Mouse (Mus musculus) kidney, postnatal 25 days (tissue): Measurements from ENCODE around the gene Bgn.

ENCODE experiments used
- DNase-seq, 2 experiments: peaks; one replicate each; pipeline ENCODE4 v3.0.0; 2021; ENCODE audit warnings: mixed read lengths in 2 of 2

Bgn gene

GRCm38 (mm10) chrX:73483484-73483810 lies at the start of gene Bgn:
TSS of gene Bgn (plus strand) at chrX:73483602.
- DNase-seq, result peak; percentile 29 to 49

GRCm38 (mm10) chrX:73435252-73435651 lies 48.1 kb upstream of the Bgn start, which contains the start of gene Trex2:
TSS of gene Trex2 (minus strand) at chrX:73435344.
- DNase-seq, result no peak

- DNase-seq, result no peak
These were observed 42.0 kb upstream of the Bgn start for GRCm38 (mm10) chrX:73441428-73441827.

GRCm38 (mm10) chrX:73451949-73452348 lies 31.5 kb upstream of the Bgn start:
- DNase-seq, result peak; percentile 65 to 81

GRCm38 (mm10) chrX:73458877-73459392 lies 24.5 kb upstream of the Bgn start, which contains the start of gene Haus7:
TSS of gene Haus7 (minus strand) at chrX:73459044.
- DNase-seq, result peak; percentile 91 to 97

GRCm38 (mm10) chrX:73460792-73461191 lies 22.6 kb upstream of the Bgn start:
- no peak for DNase-seq

- DNase-seq, result peak; percentile 14 to 64
These were observed 17.8 kb upstream of the Bgn start for GRCm38 (mm10) chrX:73465483-73466186.

- no peak for DNase-seq
These were observed 15.8 kb upstream of the Bgn start for GRCm38 (mm10) chrX:73467446-73468241.

- peak in 1 of 2 experiments; percentile 51 for DNase-seq
These were observed 15.1 kb upstream of the Bgn start for GRCm38 (mm10) chrX:73468330-73468729.

- DNase-seq, result no peak
These were observed 14.7 kb upstream of the Bgn start for GRCm38 (mm10) chrX:73468752-73469151.

GRCm38 (mm10) chrX:73471764-73472163 lies 11.6 kb upstream of the Bgn start:
- DNase-seq, result no peak

GRCm38 (mm10) chrX:73474340-73475165 lies 8.8 kb upstream of the Bgn start:
- DNase-seq, result no peak

GRCm38 (mm10) chrX:73475658-73476256 lies 7.6 kb upstream of the Bgn start:
- no peak for DNase-seq

- peak; percentile 74 to 87 for DNase-seq
These were observed 6.8 kb upstream of the Bgn start for GRCm38 (mm10) chrX:73476621-73477020.

GRCm38 (mm10) chrX:73477500-73477899 lies 5.9 kb upstream of the Bgn start:
- DNase-seq, result no peak

GRCm38 (mm10) chrX:73479656-73480055 lies 3.7 kb upstream of the Bgn start:
- no peak for DNase-seq

- peak; percentile 36 to 72 for DNase-seq
These were observed 3.1 kb upstream of the Bgn start for GRCm38 (mm10) chrX:73480334-73480733.

- DNase-seq, result no peak
These were observed 539 bp upstream of the Bgn start for GRCm38 (mm10) chrX:73482643-73483483.

- DNase-seq, result peak in 1 of 2 experiments; percentile 38
These were observed 674 bp downstream of the Bgn start for GRCm38 (mm10) chrX:73484076-73484475.

- no peak for DNase-seq
These were observed 1.5 kb downstream of the Bgn start for GRCm38 (mm10) chrX:73484870-73485269.

GRCm38 (mm10) chrX:73486920-73487319 lies 3.5 kb downstream of the Bgn start:
- DNase-seq, result no peak

GRCm38 (mm10) chrX:73490186-73490585 lies 6.8 kb downstream of the Bgn start:
- no peak for DNase-seq
